Mouse (Mus musculus) embryo, embryonic 11.5 days (tissue): ENCODE data around the gene Ctu2.

ENCODE experiments used
- DNase-seq: peaks from one replicate; pipeline ENCODE4 v3.0.0-alpha.2; 2012; ENCODE audit warnings: low read depth, low spot score

Ctu2 gene

GRCm38 (mm10) chr8:122475580-122476320 lies at the start of gene Ctu2, which contains the start of gene Rnf166:
Gene Ctu2 (plus strand): TSS chr8:122476143.
Gene Rnf166 (minus strand): TSS chr8:122476064.
- DNase-seq: peak; percentile 90

GRCm38 (mm10) chr8:122426145-122426544 lies 49.8 kb upstream of the Ctu2 start:
- no peak for DNase-seq

GRCm38 (mm10) chr8:122427607-122428006 lies 48.3 kb upstream of the Ctu2 start:
- DNase-seq: no peak

GRCm38 (mm10) chr8:122428163-122428562 lies 47.8 kb upstream of the Ctu2 start:
- DNase-seq: no peak

- DNase-seq: no peak
Measured at GRCm38 (mm10) chr8:122430058-122430636, 45.8 kb upstream of the Ctu2 start.

- DNase-seq: no peak
Measured at GRCm38 (mm10) chr8:122430646-122431045, 45.3 kb upstream of the Ctu2 start.

GRCm38 (mm10) chr8:122431694-122432442 lies 44.1 kb upstream of the Ctu2 start:
- DNase-seq: no peak

GRCm38 (mm10) chr8:122432443-122433268 lies 43.3 kb upstream of the Ctu2 start, which contains the start of gene Cyba:
Gene Cyba (minus strand): TSS chr8:122432930.
- peak; percentile 22 for DNase-seq

- no peak for DNase-seq
Measured at GRCm38 (mm10) chr8:122433269-122433905, 42.6 kb upstream of the Ctu2 start.

GRCm38 (mm10) chr8:122435375-122435774 lies 40.6 kb upstream of the Ctu2 start:
- DNase-seq: no peak

- no peak for DNase-seq
Measured at GRCm38 (mm10) chr8:122436146-122436545, 39.8 kb upstream of the Ctu2 start.

GRCm38 (mm10) chr8:122436586-122437125 lies 39.3 kb upstream of the Ctu2 start:
- no peak for DNase-seq

- no peak for DNase-seq
Measured at GRCm38 (mm10) chr8:122437708-122438331, 38.1 kb upstream of the Ctu2 start.

GRCm38 (mm10) chr8:122439336-122439735 lies 36.6 kb upstream of the Ctu2 start:
- no peak for DNase-seq

- no peak for DNase-seq
Measured at GRCm38 (mm10) chr8:122441326-122441725, 34.6 kb upstream of the Ctu2 start.

GRCm38 (mm10) chr8:122442356-122442755 lies 33.6 kb upstream of the Ctu2 start:
- no peak for DNase-seq

GRCm38 (mm10) chr8:122442781-122443180 lies 33.2 kb upstream of the Ctu2 start:
- DNase-seq: no peak

- peak; percentile 99 for DNase-seq
Measured at GRCm38 (mm10) chr8:122443262-122444006, 32.5 kb upstream of the Ctu2 start, which contains the start of gene Mvd. Gene Mvd (minus strand): TSS chr8:122443422.

- DNase-seq: peak; percentile 32
Measured at GRCm38 (mm10) chr8:122444058-122444748, 31.7 kb upstream of the Ctu2 start.
